Mouse (Mus musculus) thymus, postnatal 25 days (tissue): ENCODE data around the gene Gmds.

ENCODE experiments used
- DNase-seq: peaks from one replicate; pipeline ENCODE4 v3.0.0; 2022

Gene Gmds

GRCm38 (mm10) chr13:32024822-32025221 is 313.7 kb downstream of the Gmds start:
- DNase-seq: no peak

GRCm38 (mm10) chr13:32020455-32021249 is 317.9 kb downstream of the Gmds start:
- DNase-seq: no peak

GRCm38 (mm10) chr13:32019256-32019620 is 319.3 kb downstream of the Gmds start:
- no peak for DNase-seq

- DNase-seq: no peak
These were observed 319.9 kb downstream of the Gmds start for GRCm38 (mm10) chr13:32018518-32019255.

- DNase-seq: no peak
These were observed 329.7 kb downstream of the Gmds start for GRCm38 (mm10) chr13:32008802-32009201.

- DNase-seq: no peak
These were observed 330.4 kb downstream of the Gmds start for GRCm38 (mm10) chr13:32008116-32008641.

GRCm38 (mm10) chr13:31993391-31993790 is 345.1 kb downstream of the Gmds start:
- no peak for DNase-seq

- no peak for DNase-seq
These were observed 345.9 kb downstream of the Gmds start for GRCm38 (mm10) chr13:31992409-31993201.

- DNase-seq: no peak
These were observed 357.3 kb downstream of the Gmds start for GRCm38 (mm10) chr13:31981198-31981597.

- DNase-seq: no peak
These were observed 360.4 kb downstream of the Gmds start for GRCm38 (mm10) chr13:31978126-31978525.

GRCm38 (mm10) chr13:31974751-31975479 is 363.6 kb downstream of the Gmds start:
- no peak for DNase-seq

GRCm38 (mm10) chr13:31971040-31971501 is 367.5 kb downstream of the Gmds start:
- no peak for DNase-seq

GRCm38 (mm10) chr13:31968272-31968671 is 370.3 kb downstream of the Gmds start:
- no peak for DNase-seq

GRCm38 (mm10) chr13:31966931-31967532 is 371.5 kb downstream of the Gmds start:
- no peak for DNase-seq

GRCm38 (mm10) chr13:31960514-31960913 is 378.0 kb downstream of the Gmds start:
- DNase-seq: no peak

- DNase-seq: no peak
These were observed 379.9 kb downstream of the Gmds start for GRCm38 (mm10) chr13:31958346-31959335.

- DNase-seq: peak; percentile 49
These were observed 382.0 kb downstream of the Gmds start for GRCm38 (mm10) chr13:31956584-31956983.

- no peak for DNase-seq
These were observed 382.4 kb downstream of the Gmds start for GRCm38 (mm10) chr13:31956112-31956511.

GRCm38 (mm10) chr13:31955171-31955570 is 383.4 kb downstream of the Gmds start:
- DNase-seq: no peak

GRCm38 (mm10) chr13:31944676-31945210 is 393.8 kb downstream of the Gmds start:
- DNase-seq: no peak
